Mouse (Mus musculus) liver, postnatal 0 days (tissue): ENCODE results near the gene Fmnl3.

Source experiments
- CTCF ChIP-seq: sonication (generic); IDR thresholded peaks from 2 replicates; pipeline ENCODE4 v1.5.1; 2016; ENCODE audit warnings: antibody characterized with exemption, low read depth
- EP300 ChIP-seq: IDR thresholded peaks from 2 replicates; pipeline ENCODE4 v1.6.1; 2016; ENCODE audit warnings: antibody characterized with exemption, low read depth, mild to moderate bottlenecking

GRCm38 (mm10) chr15:99328011-99328410 lies 42.3 kb downstream of the Fmnl3 start:
- TF ChIP-seq CTCF (no peak), EP300 (no peak)
